Mouse (Mus musculus) midbrain, embryonic 16.5 days (tissue): Measurements from ENCODE around the gene Leng8. TPM values are rescaled to one million over a fixed set of nuclear protein-coding genes. Genes with fewer than 3 reads are reported as not detected.

Experiments used
- ATAC-seq: fragments of 200-750 bp; cut with Nextera tagmentation; 2 replicates; pipeline ENCODE4 v1.8.0; 2017; ENCODE audit warnings: moderate TSS enrichment
- H3K27ac ChIP-seq: fragments of 300-500 bp; sonication (generic); 2 replicates; pipeline ENCODE4 v1.5.1; 2014; ENCODE audit warnings: mild to moderate bottlenecking, low read length, mixed read lengths
- H3K27me3 ChIP-seq: fragments of 300-500 bp; sonication (generic); 2 replicates; pipeline ENCODE4 v1.6.1; 2014; ENCODE audit warnings: low read depth, low read length, mixed read lengths; ENCODE audit not compliant: control insufficient read depth, insufficient read depth
- H3K36me3 ChIP-seq: fragments of 300-500 bp; sonication (generic); 2 replicates; pipeline ENCODE4 v1.6.1; 2014; ENCODE audit warnings: mild to moderate bottlenecking, low read length, moderate library complexity, mixed read lengths; ENCODE audit not compliant: control insufficient read depth, insufficient read depth
- H3K4me1 ChIP-seq: fragments of 300-500 bp; sonication (generic); 2 replicates; pipeline ENCODE4 v1.6.1; 2014; ENCODE audit warnings: mild to moderate bottlenecking, low read length, mixed read lengths; ENCODE audit not compliant: control insufficient read depth, insufficient read depth
- H3K4me2 ChIP-seq: fragments of 300-500 bp; sonication (generic); 2 replicates; pipeline ENCODE4 v1.6.1; 2014; ENCODE audit warnings: mild to moderate bottlenecking, low read length, mixed read lengths
- H3K4me3 ChIP-seq: fragments of 300-500 bp; sonication (generic); 2 replicates; pipeline ENCODE4 v1.5.1; 2014; ENCODE audit warnings: low read depth, mild to moderate bottlenecking, low read length, moderate library complexity, mixed read lengths
- H3K9ac ChIP-seq: fragments of 300-500 bp; sonication (generic); 2 replicates; pipeline ENCODE4 v1.6.1; 2014; ENCODE audit warnings: low read depth, low read length, mixed read lengths
- H3K9me3 ChIP-seq: fragments of 300-500 bp; sonication (generic); replicated peaks from 2 replicates; pipeline ENCODE4 v1.6.1; 2014; ENCODE audit warnings: mild to moderate bottlenecking, low read length, mixed read lengths; ENCODE audit not compliant: control insufficient read depth, poor library complexity, severe bottlenecking
- WGBS: fragments of 180-500 bp; shearing (Covaris S2); extraction: QIAGEN DNeasy Blood & Tissue Kit; methylation state at CpG from one replicate; pipeline ENCODE4 v1.1.7; 2014; 5-methylcytosine and 5-hydroxymethylcytosine counted together
- polyA plus RNA-seq: library from polyadenylated mRNA; unstranded; fragments of >200 nt; fragmentation: Nextera tagmentation; extraction: Ambion mirVana; gene quantifications from 2 replicates; pipeline ENCODE4 v1.2.1, GENCODE M21; 2015

Gene Leng8
- polyA plus RNA-seq, 1 experiment from 2014 or later = 83.3 TPM

GRCm38 (mm10) chr7:4111766-4112165 is 25.1 kb upstream of the Leng8 start:
- 38% methylated on average over 3 of the region's 3 CpGs for WGBS
- no peak overlapping the region for H3K27ac ChIP-seq
- no peak for ATAC-seq
- H3K9me3 ChIP-seq = no peaks in the 10 kb centered on the region
- H3K9ac ChIP-seq = no peak overlapping the region
- no peak overlapping the region for H3K4me2 ChIP-seq
- no peaks in the 10 kb centered on the region for H3K27me3 ChIP-seq
- no peaks in the 10 kb centered on the region for H3K4me1 ChIP-seq
- no peaks in the 10 kb centered on the region for H3K36me3 ChIP-seq
- no peak overlapping the region for H3K4me3 ChIP-seq

- WGBS = 73% methylated on average over 8 of the region's 8 CpGs
- ATAC-seq = no peak
- H3K4me2 ChIP-seq = no peak overlapping the region
These were observed 19.6 kb upstream of the Leng8 start for GRCm38 (mm10) chr7:4117050-4117814.

DNA sequence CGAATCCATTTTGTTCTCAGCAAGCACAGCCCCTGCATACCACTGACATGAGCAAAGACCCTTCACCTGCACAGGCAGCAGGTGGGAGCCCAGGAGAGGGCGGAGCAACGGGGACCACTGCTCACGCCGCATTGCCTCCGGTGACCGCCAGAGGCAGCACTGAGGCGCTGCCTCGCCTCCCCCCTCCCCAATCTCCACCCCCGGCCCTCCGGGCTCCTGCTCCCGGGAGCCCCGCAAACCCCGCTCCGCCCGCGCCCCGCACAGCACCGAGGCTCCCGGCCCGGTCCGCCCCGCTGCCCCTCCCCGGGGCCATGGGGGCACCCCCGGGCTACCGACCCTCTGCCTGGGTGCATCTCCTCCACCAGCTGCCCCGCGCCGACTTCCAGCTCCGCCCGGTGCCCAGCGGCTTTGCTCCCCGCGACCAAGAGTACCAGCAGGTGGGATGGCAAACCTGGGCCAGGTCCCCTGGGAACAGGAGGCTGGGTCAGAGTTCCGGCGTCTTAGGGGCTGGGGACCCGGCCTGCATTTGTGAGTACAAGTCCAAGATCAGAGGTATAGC is 17.4 kb upstream of the Leng8 start, which contains the start of gene Ttyh1:
Gene Ttyh1, plus strand, starts transcription at position 65 of the 559 bp plus-strand sequence.
- H3K9me3 ChIP-seq = no peaks in the 10 kb centered on the region
- peak within 1 kb of the TSS; percentile 71 for H3K4me2 ChIP-seq
- H3K27me3 ChIP-seq = no peaks in the 10 kb centered on the region
- peak within 1 kb of the TSS; percentile 87 for H3K4me3 ChIP-seq
- H3K4me1 ChIP-seq = peaks cover 32% of the 10 kb centered on the region
- peak within 1 kb of the TSS; percentile 94 for H3K9ac ChIP-seq
- no peaks in the 10 kb centered on the region for H3K36me3 ChIP-seq
- peak within 1 kb of the TSS; percentile 90 for H3K27ac ChIP-seq
- peak; percentile 25 for ATAC-seq
- WGBS = under 1% methylated on average over 26 of the region's 37 CpGs

More at GRCm38 (mm10) chr7:4117050-4117814, 19.6 kb upstream of the Leng8 start:
- no peaks in the 10 kb centered on the region for H3K27me3 ChIP-seq
- no peaks in the 10 kb centered on the region for H3K9me3 ChIP-seq
- H3K27ac ChIP-seq = no peak overlapping the region
- no peaks in the 10 kb centered on the region for H3K36me3 ChIP-seq
- H3K4me3 ChIP-seq = no peak overlapping the region
- H3K9ac ChIP-seq = no peak overlapping the region
- peaks cover 20% of the 10 kb centered on the region for H3K4me1 ChIP-seq

DNA sequence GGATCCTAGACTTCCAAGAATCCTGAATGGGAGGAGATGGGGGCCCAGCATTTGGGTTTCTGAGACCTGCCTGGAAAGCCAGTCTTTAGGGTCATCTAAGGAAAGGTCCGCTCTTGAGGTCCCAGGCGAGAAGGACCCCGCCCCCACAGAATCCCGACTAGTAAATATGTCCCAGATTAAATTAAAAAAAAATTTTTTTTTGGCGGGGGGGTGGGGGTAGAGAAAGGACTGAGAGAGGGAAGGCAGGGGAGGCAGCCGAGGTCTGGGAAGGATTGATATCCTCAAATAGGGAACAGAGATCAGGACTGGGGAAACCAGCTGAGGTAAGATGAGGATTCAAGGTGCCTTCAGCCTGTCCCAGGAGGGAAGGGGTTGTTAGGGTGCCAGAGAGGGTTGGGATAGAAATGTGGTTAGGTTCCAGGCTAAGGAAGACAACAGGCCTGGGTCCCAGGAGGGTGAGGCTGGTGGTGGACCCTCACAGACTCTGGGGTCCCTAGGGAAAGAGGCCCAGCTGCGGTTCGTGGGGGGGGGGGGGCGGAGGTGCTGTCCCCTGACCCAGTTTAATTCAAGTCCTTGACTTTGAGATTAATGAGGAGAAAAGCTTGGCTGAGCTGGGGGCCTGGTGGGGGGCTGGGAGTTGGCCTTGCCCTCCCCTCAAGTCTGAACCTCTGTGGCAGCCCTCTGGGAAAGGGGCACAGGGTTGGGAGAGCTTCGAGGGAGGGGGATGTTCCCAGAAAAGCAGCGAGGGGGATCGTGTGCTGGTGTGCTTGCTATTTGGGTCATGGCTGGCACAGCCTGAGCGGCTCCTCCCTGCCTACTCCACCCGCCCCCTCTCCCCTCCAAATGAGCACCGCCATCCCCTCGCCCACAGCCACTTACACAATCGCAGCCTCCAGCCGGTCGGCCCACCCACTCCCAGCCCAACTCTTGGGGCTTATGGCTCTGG is 16.6 kb upstream of the Leng8 start:
- H3K9ac ChIP-seq = peak overlapping the region; percentile 94
- H3K4me2 ChIP-seq = peak overlapping the region; percentile 71
- no peak for ATAC-seq
- 4% methylated on average over 17 of the region's 19 CpGs for WGBS
- H3K27ac ChIP-seq = peak overlapping the region; percentile 90
- no peaks in the 10 kb centered on the region for H3K27me3 ChIP-seq
- no peaks in the 10 kb centered on the region for H3K36me3 ChIP-seq
- peak overlapping the region; percentile 87 for H3K4me3 ChIP-seq
- H3K4me1 ChIP-seq = peaks cover 39% of the 10 kb centered on the region
- no peaks in the 10 kb centered on the region for H3K9me3 ChIP-seq

GRCm38 (mm10) chr7:4122076-4122768 is 14.6 kb upstream of the Leng8 start:
- peak overlapping the region; percentile 4; the same call in 1 of the 2 replicates for H3K4me3 ChIP-seq
- peak overlapping the region; percentile 94 for H3K9ac ChIP-seq
- peaks cover 42% of the 10 kb centered on the region for H3K4me1 ChIP-seq
- peak overlapping the region; percentile 71 for H3K4me2 ChIP-seq
- H3K9me3 ChIP-seq = no peaks in the 10 kb centered on the region
- H3K36me3 ChIP-seq = no peaks in the 10 kb centered on the region
- H3K27ac ChIP-seq = peak overlapping the region; percentile 90
- no peaks in the 10 kb centered on the region for H3K27me3 ChIP-seq
- no peak for ATAC-seq
- WGBS = 43% methylated on average over 11 of the region's 11 CpGs

GRCm38 (mm10) chr7:4122783-4123182 is 14.1 kb upstream of the Leng8 start:
- Histone ChIP-seq H3K4me3 (no peak overlapping the region), H3K9me3 (no peaks in the 10 kb centered on the region), H3K4me1 (peaks cover 42% of the 10 kb centered on the region), H3K27ac (peak overlapping the region; percentile 90), H3K36me3 (no peaks in the 10 kb centered on the region), H3K9ac (peak overlapping the region; percentile 94), H3K4me2 (peak overlapping the region; percentile 71), H3K27me3 (no peaks in the 10 kb centered on the region)
- no peak for ATAC-seq
- 80% methylated on average over 10 of the region's 10 CpGs for WGBS

DNA sequence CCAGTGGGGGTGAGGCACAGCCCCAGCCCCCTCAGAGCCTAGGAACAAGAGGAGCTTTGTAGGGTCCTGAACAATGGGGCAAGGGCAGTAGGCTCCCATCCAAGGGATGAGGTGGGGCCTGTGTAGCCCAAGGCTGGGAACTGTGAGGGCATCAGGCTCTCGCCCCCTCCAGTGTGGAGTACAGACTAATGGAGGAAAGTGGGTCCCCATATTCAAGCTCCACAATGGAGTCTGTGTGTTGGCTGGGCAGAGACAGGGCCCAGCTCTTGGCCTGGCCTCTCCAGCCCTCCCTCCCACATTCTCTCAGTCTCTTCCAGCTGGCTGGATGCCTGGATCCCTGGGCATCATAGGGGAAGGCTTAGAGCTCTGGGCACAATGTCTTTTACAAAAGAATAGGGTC is 13.1 kb upstream of the Leng8 start:
- Histone ChIP-seq H3K4me1 (peaks cover 41% of the 10 kb centered on the region), H3K9ac (peak overlapping the region; percentile 61), H3K4me2 (peak overlapping the region; percentile 54), H3K4me3 (peak overlapping the region; percentile 30), H3K27ac (peak overlapping the region; percentile 90), H3K36me3 (no peaks in the 10 kb centered on the region), H3K27me3 (no peaks in the 10 kb centered on the region), H3K9me3 (no peaks in the 10 kb centered on the region)
- WGBS = 0% methylated on average over 1 of the region's 1 CpGs
- ATAC-seq = peak; percentile 77

DNA sequence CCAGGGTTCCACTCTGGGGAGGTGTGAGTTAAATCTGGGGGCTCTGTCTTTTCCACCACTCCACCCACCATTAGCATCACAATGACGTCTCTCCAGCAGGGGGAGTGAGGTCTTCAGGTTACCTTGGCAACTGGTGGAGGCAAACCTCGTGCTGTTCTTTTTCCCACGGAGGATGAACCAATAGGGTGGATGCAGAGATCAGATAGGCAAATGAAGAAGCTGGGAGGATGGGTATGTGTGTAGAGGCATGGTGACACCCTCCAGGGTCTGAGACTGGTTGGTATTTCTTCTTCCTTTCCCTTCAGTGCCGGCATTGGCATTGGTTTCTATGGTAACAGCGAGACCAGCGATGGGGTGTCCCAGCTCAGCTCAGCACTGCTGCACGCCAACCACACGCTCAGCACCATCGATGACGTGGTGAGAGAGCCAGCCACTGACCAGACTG is 12.5 kb upstream of the Leng8 start:
- Histone ChIP-seq H3K9me3 (no peaks in the 10 kb centered on the region), H3K4me3 (peak overlapping the region; percentile 30), H3K9ac (peak overlapping the region; percentile 61), H3K27ac (peak overlapping the region; percentile 90), H3K27me3 (no peaks in the 10 kb centered on the region), H3K36me3 (no peaks in the 10 kb centered on the region), H3K4me1 (peaks cover 36% of the 10 kb centered on the region), H3K4me2 (peak overlapping the region; percentile 54)
- ATAC-seq = peak; percentile 90
- WGBS = under 1% methylated on average over 10 of the region's 10 CpGs
